Mouse (Mus musculus) heart, embryonic 12.5 days (tissue): Measurements from ENCODE around the gene Foxp1. TPM values are rescaled to one million over a fixed set of nuclear protein-coding genes. Genes with fewer than 3 reads are reported as not detected.

Experiments
- microRNA-seq: library from miRNA; unstranded; fragments of <30 nt; microRNA quantifications from one replicate; pipeline ENCODE4, GENCODE M21; 2017
- polyA plus RNA-seq: library from polyadenylated mRNA; unstranded; fragments of >200 nt; fragmentation: Nextera tagmentation; extraction: Ambion mirVana; gene quantifications from 2 replicates; pipeline ENCODE4 v1.2.1, GENCODE M21; 2016

The Foxp1 gene
- polyA plus RNA-seq, 1 experiment from 2014 or later = 91.1 TPM

Small RNA genes within 50 kb of the gene (microRNA-seq; reads per million reads assigned to microRNA genes)
- gene Gm22328 (not detected), gene Gm49348 (not detected)

Other genes with a start within 250 kb of the Foxp1 start
- 5.6 and 5.7 TPM in 2 replicates for gene Eif4e3, start 144.1 kb upstream of the Foxp1 start, polyA plus RNA-seq
- 2.6 and 2.7 TPM in 2 replicates for gene Gm20696, start 144.1 kb upstream of the Foxp1 start, polyA plus RNA-seq
- gene Gpr27, start 170.0 kb upstream of the Foxp1 start, polyA plus RNA-seq = 1.3 and 1.6 TPM in 2 replicates
- not detected in 2 replicates for gene Prok2, start 203.7 kb upstream of the Foxp1 start, polyA plus RNA-seq